Mouse (Mus musculus) kidney, postnatal 4 days (tissue): ENCODE data around the gene Tmem189.

ENCODE experiments used
- DNase-seq, 2 experiments: peaks; one replicate each; pipeline ENCODE4 v3.0.0; 2021; ENCODE audit warnings: mixed read lengths in 2 of 2

Gene Tmem189

DNA sequence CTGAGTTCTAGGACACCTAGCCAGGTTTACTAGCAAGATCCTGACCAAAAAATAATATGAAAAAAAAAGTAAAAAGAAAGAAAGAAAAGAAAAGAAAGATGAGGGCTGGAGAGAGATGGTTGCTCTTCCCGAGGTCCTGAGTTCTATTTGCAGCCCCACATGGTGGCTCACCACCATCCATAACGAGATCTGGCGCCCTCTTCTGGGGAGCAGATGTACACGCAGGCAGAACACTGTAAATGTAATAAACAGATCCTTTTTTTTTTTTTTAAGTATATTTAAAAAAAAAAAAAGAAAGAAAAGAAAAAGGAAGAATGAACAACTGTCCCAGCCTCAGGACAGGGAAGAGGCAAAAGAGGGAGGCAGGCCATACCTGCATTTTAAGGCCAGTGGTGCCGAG lies 11.0 kb downstream of the Tmem189 start:
- DNase-seq: no peak

- DNase-seq: peak; percentile 63 to 71
Measured at GRCm38 (mm10) chr2:167675120-167675909, 14.3 kb downstream of the Tmem189 start.

GRCm38 (mm10) chr2:167672212-167672685 lies 17.4 kb downstream of the Tmem189 start:
- DNase-seq: peak; percentile 57 to 69

- peak in 1 of 2 experiments; percentile 52 for DNase-seq
Measured at GRCm38 (mm10) chr2:167671101-167671633, 18.5 kb downstream of the Tmem189 start.

- no peak for DNase-seq
Measured at GRCm38 (mm10) chr2:167669398-167669797, 20.2 kb downstream of the Tmem189 start.

- peak in 1 of 2 experiments; percentile 54 for DNase-seq
Measured at GRCm38 (mm10) chr2:167668426-167668825, 21.2 kb downstream of the Tmem189 start.

DNA sequence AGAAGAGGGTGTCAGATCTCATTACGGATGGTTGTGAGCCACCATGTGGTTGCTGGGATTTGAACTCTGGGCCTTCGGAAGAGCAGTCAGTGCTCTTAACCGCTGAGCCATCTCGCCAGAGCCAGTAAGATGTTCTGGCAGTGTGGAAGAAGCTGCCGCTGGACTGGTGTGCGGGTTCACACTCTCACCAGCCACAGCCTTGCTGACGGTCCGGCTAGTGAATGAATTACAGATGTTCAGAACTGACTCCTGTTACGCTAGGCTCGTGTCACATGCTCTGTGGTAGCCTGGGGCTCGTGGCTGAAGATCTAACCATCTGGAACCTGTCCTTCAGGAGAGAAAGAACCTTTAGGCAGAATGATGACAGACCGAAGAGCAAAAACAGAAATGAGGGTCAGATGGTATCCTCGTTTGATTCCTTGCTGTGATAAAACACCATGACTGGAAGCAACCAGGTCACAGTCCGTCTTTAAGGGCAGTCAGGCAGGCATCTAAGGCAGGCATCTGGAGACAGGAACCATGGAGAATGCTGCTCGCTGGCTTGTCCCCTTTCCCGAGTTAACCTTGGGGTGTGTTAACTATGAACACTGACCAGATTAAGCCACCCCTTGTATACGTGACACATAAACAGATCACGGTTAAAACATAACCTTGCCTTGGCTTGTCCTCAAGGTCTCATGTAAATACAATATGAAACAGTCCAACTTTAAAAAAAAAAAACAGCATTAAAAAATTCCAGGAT lies 23.5 kb downstream of the Tmem189 start:
- DNase-seq: peak in 1 of 2 experiments; percentile 37

- DNase-seq: no peak
Measured at GRCm38 (mm10) chr2:167662713-167663112, 26.9 kb downstream of the Tmem189 start.

GRCm38 (mm10) chr2:167661270-167662203 lies 28.1 kb downstream of the Tmem189 start, which contains the start of gene Gm20431:
Gene Gm20431, minus strand, starts transcription at chr2:167661496.
- DNase-seq: peak; percentile 97 to 99

GRCm38 (mm10) chr2:167660611-167660971 lies 29.0 kb downstream of the Tmem189 start:
- peak; percentile 47 to 60 for DNase-seq

DNA sequence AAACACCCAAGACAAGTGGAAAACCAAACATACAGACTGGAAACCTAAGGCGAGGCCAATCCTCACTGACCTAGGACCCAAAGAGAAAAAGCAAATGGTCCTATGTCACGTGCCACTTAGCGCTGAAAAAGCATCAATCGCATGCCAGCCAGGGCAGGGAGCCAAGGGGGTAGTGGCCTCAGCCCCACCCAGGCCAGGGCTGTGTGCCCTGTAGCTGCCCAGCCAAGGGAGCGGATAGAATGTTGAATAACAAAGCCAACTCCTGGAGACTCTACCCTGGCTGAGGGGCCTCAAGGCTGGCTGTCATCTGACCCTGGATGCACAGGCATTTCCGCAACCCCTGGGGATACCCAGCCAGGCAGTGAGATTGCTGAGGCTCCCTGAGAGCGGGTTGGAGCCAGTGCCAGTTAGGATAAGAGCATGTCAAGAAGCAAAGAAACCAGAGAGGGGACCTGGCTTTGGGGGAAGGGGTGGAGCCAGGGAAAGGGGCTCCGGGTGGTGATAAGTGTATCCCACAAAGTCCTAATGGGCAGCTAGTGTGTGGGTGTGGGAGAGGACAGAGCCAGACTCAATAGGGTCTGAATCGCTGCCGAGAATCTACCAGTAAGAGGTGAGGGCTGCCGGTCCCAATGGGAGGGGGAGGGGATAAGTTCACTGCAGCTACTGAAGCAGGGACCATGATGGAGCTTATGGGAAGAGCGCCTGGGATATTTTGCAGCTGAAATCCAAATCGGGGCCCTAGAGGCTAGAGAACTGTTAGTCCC lies 29.6 kb downstream of the Tmem189 start:
- peak; percentile 68 to 77 for DNase-seq

DNA sequence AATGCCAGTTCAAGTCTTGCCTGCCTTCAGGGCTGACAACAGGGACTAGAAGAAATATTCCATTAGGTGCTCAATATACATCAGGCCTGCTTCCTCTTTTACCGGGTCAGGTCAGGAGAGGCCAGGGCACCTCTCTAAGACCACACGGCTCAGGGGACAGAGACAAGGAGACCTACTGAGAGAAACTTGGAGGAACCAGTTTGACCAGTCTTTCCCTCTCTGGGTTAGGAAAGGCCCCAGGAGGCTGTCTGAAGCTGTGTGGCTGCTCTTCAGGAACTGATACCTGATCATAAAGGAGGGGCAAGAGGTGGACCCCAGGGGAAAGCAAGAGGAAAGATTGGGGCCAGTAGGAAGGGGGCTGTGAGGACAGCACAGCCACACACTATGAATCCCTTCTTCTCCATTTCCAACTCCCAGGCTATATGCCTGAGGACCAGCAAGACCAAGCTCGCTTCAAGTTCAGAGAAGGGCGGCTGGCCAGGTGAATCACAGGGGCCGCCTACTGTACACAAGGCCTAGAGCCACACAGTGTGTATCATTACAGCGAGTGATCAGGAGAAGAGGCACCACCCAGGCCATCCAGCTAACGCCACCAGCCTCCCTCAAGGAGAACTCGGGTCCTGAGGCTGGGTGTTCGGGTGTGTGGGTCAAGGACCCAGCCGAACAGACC lies 30.3 kb downstream of the Tmem189 start:
- DNase-seq: no peak

DNA sequence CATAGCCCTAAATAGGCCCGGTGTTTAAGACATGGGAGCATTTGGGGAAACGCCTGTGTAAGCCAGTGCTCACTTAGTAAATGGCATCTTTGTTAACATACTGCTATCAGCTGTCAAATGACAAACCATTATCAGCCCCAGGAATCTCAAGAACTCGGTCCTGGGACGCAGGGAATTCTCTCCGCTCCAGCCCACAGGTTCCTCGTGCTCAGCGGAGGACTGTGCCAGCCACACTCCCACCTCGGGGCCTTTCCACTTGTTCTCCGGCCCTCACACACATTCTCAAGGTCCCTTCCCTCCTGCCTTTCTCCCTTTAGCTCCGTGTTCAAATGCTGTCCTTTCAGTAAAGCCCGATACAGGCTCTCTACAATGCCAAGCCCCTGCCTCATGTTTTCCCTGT lies 30.9 kb downstream of the Tmem189 start:
- DNase-seq: peak in 1 of 2 experiments; percentile 32

DNA sequence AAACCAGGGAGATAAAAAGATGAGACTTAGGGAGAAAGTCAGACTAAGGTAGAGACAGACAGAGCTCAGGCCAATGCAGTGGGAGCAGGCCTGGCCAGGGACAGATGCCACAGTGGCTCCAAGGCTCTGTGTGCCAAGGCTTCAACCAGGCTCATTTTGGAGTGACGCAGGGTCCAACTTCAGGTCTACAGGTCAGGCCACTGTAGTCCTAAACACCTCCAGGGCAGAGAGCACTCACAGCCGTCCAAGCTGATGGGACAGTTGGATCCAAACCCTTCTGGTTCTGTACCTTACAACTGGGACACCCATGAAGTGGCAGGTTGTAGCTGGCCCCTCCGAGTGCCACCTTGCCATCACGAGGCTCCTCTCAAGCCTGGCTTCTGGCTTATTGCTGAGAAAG lies 31.6 kb downstream of the Tmem189 start:
- no peak for DNase-seq

- DNase-seq: peak; percentile 41 to 62
Measured at GRCm38 (mm10) chr2:167656629-167657478, 32.8 kb downstream of the Tmem189 start.

- no peak for DNase-seq
Measured at GRCm38 (mm10) chr2:167654911-167655600, 34.6 kb downstream of the Tmem189 start.

DNA sequence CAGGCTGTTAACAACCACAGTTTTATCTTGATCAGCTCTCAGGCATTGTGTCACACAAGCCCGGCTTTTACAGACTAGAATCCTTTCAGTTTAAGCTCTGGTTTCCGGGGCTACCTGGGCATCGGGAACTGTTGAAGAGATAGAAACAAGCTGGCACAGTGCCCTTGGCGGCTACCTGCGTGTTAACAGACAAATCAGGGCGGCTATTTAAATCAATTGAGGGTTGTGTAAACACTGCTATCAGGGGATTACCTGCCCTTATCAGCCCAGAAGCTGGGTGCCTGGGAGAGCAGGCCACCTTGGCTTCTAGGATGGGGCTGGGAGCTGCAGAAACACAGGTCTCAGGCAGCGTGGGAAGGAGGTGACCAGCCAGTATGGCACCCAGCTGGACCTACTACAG lies 36.9 kb downstream of the Tmem189 start:
- no peak for DNase-seq

DNA sequence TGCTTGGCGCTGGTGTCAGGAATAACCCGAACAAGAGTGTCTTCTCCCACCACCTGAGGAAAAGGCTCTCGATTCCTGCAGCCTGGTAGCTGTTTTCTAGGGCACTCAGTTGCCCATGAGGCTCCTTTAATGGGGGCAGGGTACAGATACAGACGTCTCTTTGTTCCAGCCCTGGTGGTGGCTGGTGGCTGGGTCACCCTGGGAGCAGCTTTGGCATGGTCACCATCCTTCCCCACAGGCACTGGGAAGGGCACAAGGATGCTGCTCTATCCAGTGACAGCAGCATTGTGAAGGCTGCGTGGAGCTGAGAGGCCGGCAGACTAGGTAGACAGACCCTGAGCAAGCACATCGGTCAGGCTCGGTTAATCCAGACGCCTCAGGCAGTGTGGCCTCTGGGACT lies 38.0 kb downstream of the Tmem189 start:
- DNase-seq: no peak

DNA sequence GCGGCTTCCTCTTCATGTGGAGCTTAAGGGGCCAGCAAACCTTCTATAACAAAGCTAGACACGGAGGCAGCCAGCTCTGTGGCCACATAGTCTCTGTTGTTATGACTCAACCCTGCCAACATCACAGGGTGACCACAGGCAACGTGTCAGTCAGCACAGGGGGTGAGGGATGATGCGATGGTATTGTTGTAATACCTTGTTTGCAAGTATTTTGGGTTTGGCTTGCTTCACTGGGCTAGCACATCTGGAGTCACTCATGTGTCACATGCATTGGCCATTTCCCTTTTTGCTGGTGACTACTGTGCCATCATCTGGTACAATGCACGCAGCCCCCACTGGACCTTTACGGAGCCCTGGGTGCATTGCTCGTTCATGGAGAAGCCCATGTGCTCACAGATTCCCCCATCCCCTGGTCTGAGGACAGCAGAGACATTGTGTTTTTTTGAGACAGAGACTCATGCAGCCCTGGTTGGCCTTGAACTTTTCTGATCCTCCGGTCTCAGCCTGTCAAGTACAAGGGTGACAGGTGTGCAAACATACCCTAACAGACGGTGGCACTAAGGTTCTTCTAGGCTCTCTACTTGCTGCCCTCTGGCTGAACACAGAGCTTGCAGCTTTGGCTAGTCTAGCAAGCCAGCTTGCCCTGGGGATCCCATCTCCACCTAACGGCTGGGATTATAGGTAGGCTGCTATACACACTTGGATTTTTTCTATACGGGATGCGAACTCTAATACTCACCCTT lies 40.2 kb downstream of the Tmem189 start:
- DNase-seq: no peak
